Mouse (Mus musculus): ENCODE results near the gene Acbd6. TPM values are rescaled to one million over a fixed set of nuclear protein-coding genes. Genes with fewer than 3 reads are reported as not detected.

Acbd6 gene
- polyA plus RNA-seq, 1 experiment = 51.7 TPM

DNA sequence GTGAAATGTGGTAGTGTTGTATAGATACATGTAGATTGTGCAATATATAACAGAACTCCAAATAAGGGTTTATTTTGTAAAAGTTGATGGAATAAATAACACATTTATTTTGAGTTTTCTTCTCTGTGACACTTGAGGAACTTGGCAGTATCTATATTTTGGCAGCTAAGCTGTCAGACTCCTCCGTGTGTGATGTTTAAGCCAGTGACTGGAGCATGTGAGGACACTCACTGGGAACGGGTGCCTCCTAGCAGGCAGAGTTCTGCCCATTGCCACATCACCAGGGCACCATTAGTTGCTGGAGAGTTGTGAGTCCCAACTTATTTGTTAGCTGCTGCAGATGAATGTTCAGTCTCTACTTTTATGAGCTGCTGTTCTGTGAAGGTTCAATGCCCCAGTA lies 30.0 kb downstream of the Acbd6 start:
- H3K27ac ChIP-seq (ENCODE audit: insufficient read depth, low read depth, low read length) = no peak overlapping the region
- no peaks in the 10 kb centered on the region for H3K4me1 ChIP-seq (ENCODE audit: control insufficient read depth, insufficient read depth, low read length)
- H3K4me3 ChIP-seq (ENCODE audit: insufficient read depth, low read length) = no peak overlapping the region
- TF ChIP-seq CTCF (IDR thresholded peaks at IDR 0.05; ENCODE audit: low read depth, low read length) = no peak
- no peak for TF ChIP-seq POLR2A (IDR thresholded peaks at IDR 0.05; ENCODE audit: borderline replicate concordance, low read depth, low read length)

DNA sequence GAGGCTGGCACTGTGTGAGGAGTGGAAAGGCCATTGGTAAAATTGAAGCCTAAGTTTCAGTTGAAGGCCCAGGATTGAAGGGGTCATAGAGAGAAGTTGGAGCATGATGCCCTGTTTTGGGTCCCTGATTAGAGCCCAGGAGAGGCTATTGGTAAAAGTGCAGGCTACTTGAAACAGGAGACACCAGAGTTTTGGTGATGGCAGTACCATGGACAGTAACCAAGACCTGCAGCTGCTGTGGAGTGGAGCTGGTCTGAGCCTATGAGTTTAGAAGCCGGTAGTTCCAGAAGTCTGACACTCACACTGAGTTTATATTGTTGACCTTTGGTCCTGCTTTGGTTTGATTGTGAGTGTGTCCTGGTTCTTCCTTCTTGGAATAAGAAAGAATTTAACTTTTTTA lies 36.2 kb downstream of the Acbd6 start:
- no peak overlapping the region for H3K4me3 ChIP-seq (ENCODE audit: insufficient read depth, low read length)
- no peaks in the 10 kb centered on the region for H3K4me1 ChIP-seq (ENCODE audit: control insufficient read depth, insufficient read depth, low read length)
- TF ChIP-seq CTCF (IDR thresholded peaks at IDR 0.05; ENCODE audit: low read depth, low read length) (no peak), POLR2A (IDR thresholded peaks at IDR 0.05; ENCODE audit: borderline replicate concordance, low read depth, low read length) (no peak)
- no peak overlapping the region for H3K27ac ChIP-seq (ENCODE audit: insufficient read depth, low read depth, low read length)

DNA sequence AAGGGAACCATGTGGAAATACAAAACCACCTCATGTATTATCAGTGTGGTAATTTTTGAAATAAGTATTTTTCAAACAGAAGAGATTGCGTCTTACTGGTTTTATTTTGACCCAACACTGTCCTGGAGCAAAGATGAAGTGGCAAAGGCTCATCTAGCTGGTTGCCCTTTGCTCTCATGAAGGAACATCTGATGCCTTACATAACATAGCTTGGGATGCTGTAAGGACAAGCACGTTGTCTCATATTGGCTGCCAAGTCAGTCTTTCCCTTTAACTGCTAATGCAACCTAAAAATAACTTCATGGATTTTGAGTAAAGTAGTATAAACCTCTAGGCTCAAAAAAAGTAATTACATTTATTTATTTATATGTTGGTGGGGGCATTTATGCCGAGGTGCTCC lies 38.7 kb downstream of the Acbd6 start:
- Histone ChIP-seq H3K4me1 (ENCODE audit: control insufficient read depth, insufficient read depth, low read length) (no peaks in the 10 kb centered on the region), H3K4me3 (ENCODE audit: insufficient read depth, low read length) (no peak overlapping the region), H3K27ac (ENCODE audit: insufficient read depth, low read depth, low read length) (no peak overlapping the region)
- no peak for TF ChIP-seq POLR2A (IDR thresholded peaks at IDR 0.05; ENCODE audit: borderline replicate concordance, low read depth, low read length)
- no peak for TF ChIP-seq CTCF (IDR thresholded peaks at IDR 0.05; ENCODE audit: low read depth, low read length)

DNA sequence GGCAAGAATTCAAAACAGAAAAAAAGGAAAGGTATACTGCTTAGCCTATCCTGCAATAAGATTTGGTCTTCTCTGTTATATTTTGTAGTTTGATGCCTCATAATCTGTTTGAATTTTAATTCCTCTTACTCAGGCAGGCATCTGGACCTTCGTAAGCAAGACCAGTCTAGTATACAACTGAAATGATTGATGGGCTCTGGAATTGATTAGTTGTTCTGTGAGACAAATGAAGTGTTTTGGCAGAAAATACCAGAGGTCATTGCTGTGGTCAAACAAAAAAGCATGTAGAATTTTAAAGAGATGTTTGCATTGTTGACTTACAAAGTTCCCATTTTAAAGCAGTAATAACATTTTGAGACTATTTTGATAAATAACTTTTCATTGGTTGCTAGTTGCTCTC lies 46.8 kb downstream of the Acbd6 start:
- TF ChIP-seq CTCF (IDR thresholded peaks at IDR 0.05; ENCODE audit: low read depth, low read length) (no peak), POLR2A (IDR thresholded peaks at IDR 0.05; ENCODE audit: borderline replicate concordance, low read depth, low read length) (no peak)
- no peaks in the 10 kb centered on the region for H3K4me1 ChIP-seq (ENCODE audit: control insufficient read depth, insufficient read depth, low read length)
- no peak overlapping the region for H3K27ac ChIP-seq (ENCODE audit: insufficient read depth, low read depth, low read length)
- no peak overlapping the region for H3K4me3 ChIP-seq (ENCODE audit: insufficient read depth, low read length)

DNA sequence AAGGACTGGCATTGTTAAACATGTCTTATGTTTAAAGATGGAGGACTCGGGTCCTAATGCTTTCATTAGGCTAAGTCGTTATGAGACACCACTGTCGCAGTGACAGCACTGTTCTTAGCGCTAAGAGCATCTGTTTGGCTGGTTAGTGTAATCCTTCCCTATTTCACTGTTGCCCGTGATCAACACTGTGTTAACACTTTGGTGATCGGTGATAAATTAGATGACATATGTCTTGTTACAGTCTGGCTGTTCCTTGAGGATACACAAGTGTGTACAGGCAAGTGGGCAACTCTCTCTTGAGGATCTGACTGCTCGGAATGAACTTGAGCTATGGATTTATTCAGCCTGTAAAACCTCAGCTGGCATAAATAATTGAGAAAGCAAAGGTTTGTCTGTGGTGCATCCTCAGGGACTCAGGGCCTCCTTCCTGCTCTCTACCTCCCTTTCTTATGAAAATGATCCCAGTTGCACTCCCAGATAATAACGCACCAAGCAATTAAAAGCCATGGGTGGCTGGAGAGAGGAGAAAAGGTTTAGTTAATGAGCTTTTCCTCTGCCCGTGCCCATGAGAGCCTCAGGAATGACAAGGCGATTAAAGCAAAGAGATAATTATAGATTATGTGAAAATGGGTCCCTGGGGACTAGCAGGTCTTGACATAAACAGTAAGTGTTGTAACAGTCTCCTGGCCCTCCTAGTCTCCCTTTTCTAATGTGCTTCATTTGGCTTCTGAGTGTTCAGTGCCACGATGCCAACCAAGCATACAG lies 47.7 kb downstream of the Acbd6 start:
- H3K27ac ChIP-seq (ENCODE audit: insufficient read depth, low read depth, low read length) = no peak overlapping the region
- H3K4me3 ChIP-seq (ENCODE audit: insufficient read depth, low read length) = no peak overlapping the region
- TF ChIP-seq POLR2A (IDR thresholded peaks at IDR 0.05; ENCODE audit: borderline replicate concordance, low read depth, low read length) (no peak), CTCF (IDR thresholded peaks at IDR 0.05; ENCODE audit: low read depth, low read length) (no peak)
- H3K4me1 ChIP-seq (ENCODE audit: control insufficient read depth, insufficient read depth, low read length) = no peaks in the 10 kb centered on the region

DNA sequence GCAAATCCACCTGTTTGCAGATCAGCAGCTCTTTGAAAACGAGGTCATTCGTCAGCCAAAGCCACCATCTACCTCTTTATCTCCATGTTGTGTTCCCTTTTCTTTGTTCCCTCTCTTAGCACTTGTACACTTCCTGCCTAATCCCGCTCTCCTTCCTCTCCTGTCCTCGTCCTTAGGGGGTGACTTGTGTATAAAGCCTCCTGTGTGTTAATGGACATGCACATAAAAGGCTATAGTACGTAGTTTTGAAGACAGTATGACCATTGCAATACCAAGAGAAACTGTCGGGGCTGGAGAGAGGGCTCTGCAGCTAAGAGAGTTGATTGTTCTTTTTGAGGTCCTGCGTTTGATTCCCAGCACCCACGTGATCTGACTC lies 48.2 kb downstream of the Acbd6 start:
- Histone ChIP-seq H3K27ac (ENCODE audit: insufficient read depth, low read depth, low read length) (no peak overlapping the region), H3K4me1 (ENCODE audit: control insufficient read depth, insufficient read depth, low read length) (no peaks in the 10 kb centered on the region), H3K4me3 (ENCODE audit: insufficient read depth, low read length) (no peak overlapping the region)
- TF ChIP-seq POLR2A (IDR thresholded peaks at IDR 0.05; ENCODE audit: borderline replicate concordance, low read depth, low read length) = no peak
- TF ChIP-seq CTCF (IDR thresholded peaks at IDR 0.05; ENCODE audit: low read depth, low read length) = no peak

DNA sequence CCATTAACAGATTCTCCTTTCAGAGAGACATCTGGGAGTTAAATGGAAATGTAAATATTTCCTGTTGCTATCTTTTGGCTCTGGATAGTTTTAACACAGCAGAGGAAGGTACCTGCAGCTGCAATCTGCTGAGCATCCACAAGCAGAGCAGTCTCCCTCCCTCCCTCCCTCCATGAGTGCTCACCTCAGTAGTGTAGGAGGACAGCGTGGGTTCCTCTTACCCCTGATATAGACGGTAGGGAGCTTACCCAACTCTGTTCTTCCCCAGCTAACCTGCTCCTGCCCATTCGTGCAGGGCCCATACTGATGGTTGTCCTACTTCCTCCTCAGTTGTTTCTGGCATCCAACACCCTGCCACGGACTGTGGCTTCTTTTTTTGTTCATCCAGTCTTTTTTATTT lies 50.6 kb downstream of the Acbd6 start:
- TF ChIP-seq POLR2A (IDR thresholded peaks at IDR 0.05; ENCODE audit: borderline replicate concordance, low read depth, low read length) = no peak
- no peak for TF ChIP-seq CTCF (IDR thresholded peaks at IDR 0.05; ENCODE audit: low read depth, low read length)
- H3K27ac ChIP-seq (ENCODE audit: insufficient read depth, low read depth, low read length) = no peak overlapping the region
- H3K4me3 ChIP-seq (ENCODE audit: insufficient read depth, low read length) = no peak overlapping the region
- H3K4me1 ChIP-seq (ENCODE audit: control insufficient read depth, insufficient read depth, low read length) = no peaks in the 10 kb centered on the region

DNA sequence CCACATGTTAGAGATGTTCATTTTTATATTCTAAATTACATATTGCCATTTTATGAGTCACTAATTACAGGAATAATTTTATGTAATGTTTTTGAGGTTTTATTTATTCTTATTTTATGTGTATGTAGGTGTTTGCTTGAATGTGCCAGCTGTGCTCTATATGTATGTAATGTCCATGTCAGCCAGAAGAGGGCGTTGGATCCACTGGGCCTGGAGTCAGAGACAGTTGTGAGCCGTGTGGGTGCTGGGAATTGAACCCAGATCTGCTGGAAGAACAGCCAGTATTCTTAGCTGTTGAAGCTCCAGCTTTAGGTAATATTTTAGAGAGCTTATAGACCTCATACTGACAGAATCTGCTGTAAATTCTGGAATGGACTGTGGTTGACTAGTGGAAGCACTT lies 56.5 kb downstream of the Acbd6 start:
- H3K27ac ChIP-seq (ENCODE audit: insufficient read depth, low read depth, low read length) = no peak overlapping the region
- peak; percentile 20; the same call in 1 of the 2 replicates for TF ChIP-seq CTCF (IDR thresholded peaks at IDR 0.05; ENCODE audit: low read depth, low read length)
- TF ChIP-seq POLR2A (IDR thresholded peaks at IDR 0.05; ENCODE audit: borderline replicate concordance, low read depth, low read length) = no peak

DNA sequence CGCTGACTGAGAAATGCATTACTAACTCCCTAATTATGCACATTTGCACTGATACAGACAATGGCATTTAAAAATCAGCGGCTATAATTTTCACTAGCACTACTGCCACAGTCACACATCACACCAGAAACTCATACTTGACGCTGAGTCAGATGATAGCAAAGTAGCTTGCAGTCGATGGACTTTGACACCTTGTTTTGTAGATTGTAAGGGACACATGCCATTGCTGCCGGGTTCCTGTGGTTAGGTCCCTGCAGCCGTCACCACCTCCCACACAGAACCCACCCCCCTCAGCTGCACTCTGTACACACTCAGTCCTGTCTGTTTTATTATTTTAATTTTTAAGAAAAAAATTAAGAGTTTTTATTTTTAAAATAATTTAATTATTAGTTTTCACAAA lies 63.2 kb downstream of the Acbd6 start:
- TF ChIP-seq CTCF (IDR thresholded peaks at IDR 0.05; ENCODE audit: low read depth, low read length) (no peak), POLR2A (IDR thresholded peaks at IDR 0.05; ENCODE audit: borderline replicate concordance, low read depth, low read length) (no peak)
- no peak overlapping the region for H3K27ac ChIP-seq (ENCODE audit: insufficient read depth, low read depth, low read length)

More for the DNA sequence above, 56.5 kb downstream of the Acbd6 start:
- Histone ChIP-seq H3K4me3 (ENCODE audit: insufficient read depth, low read length) (no peak overlapping the region), H3K4me1 (ENCODE audit: control insufficient read depth, insufficient read depth, low read length) (no peaks in the 10 kb centered on the region)

DNA sequence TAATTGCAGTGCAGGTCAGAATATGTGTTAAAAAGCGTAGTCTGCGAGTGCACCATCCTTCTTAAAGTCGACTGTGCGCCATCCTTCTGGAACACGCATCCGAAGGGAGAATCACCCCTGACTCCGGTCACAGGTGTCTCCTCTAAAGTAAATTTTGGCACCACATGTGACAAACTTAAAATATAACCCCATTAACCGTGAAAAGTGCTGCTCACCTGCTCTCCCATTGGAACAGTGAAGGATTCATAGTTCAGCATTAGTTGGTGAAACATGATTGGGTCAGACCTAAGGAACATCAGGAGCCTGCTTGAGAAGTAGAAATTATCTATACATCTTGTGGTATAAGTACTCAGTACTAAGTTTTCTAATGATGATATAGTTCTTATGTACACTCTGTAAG lies 65.3 kb downstream of the Acbd6 start:
- TF ChIP-seq POLR2A (IDR thresholded peaks at IDR 0.05; ENCODE audit: borderline replicate concordance, low read depth, low read length) (no peak), CTCF (IDR thresholded peaks at IDR 0.05; ENCODE audit: low read depth, low read length) (no peak)
- Histone ChIP-seq H3K4me3 (ENCODE audit: insufficient read depth, low read length) (no peak overlapping the region), H3K4me1 (ENCODE audit: control insufficient read depth, insufficient read depth, low read length) (no peaks in the 10 kb centered on the region), H3K27ac (ENCODE audit: insufficient read depth, low read depth, low read length) (no peak overlapping the region)

More for the DNA sequence above, 63.2 kb downstream of the Acbd6 start:
- Histone ChIP-seq H3K4me1 (ENCODE audit: control insufficient read depth, insufficient read depth, low read length) (no peaks in the 10 kb centered on the region), H3K4me3 (ENCODE audit: insufficient read depth, low read length) (no peak overlapping the region)
